Mouse (Mus musculus) intestine, embryonic 14.5 days (tissue): ENCODE results near the gene Celf5. TPM values are rescaled to one million over a fixed set of nuclear protein-coding genes. Genes with fewer than 3 reads are reported as not detected.
A peak's percentile ranks its signal among the peaks of the same experiment; 100 is the strongest.

Experiments
- ATAC-seq: fragments of 200-750 bp; cut with Nextera tagmentation; replicated peaks from 2 replicates; pipeline ENCODE4 v1.8.0; 2017; ENCODE audit warnings: low read depth, moderate number of reproducible peaks, moderate TSS enrichment, moderate library complexity; ENCODE audit not compliant: low FRiP score, low TSS enrichment
- DNase-seq: peaks from one replicate; pipeline ENCODE4 v3.0.0-alpha.2; 2018; ENCODE audit warnings: low spot score
- H3K27ac ChIP-seq: fragments of 300-500 bp; sonication (generic); 2 replicates; pipeline ENCODE4 v1.5.1; 2014; ENCODE audit warnings: low read depth, mild to moderate bottlenecking, control low read depth
- H3K27me3 ChIP-seq: fragments of 300-500 bp; sonication (generic); replicated peaks from 2 replicates; pipeline ENCODE4 v1.6.1; 2014; ENCODE audit warnings: low read length, control low read depth; ENCODE audit not compliant: control insufficient read depth, insufficient read depth
- H3K36me3 ChIP-seq: fragments of 300-500 bp; sonication (generic); 2 replicates; pipeline ENCODE4 v1.6.1; 2014; ENCODE audit warnings: low read length, control low read depth; ENCODE audit not compliant: control insufficient read depth, insufficient read depth
- H3K4me1 ChIP-seq: fragments of 300-500 bp; sonication (generic); replicated peaks from 2 replicates; pipeline ENCODE4 v1.6.1; 2014; ENCODE audit warnings: low read length, control low read depth, mixed read lengths; ENCODE audit not compliant: control insufficient read depth, insufficient read depth
- H3K4me2 ChIP-seq: fragments of 300-500 bp; sonication (generic); 2 replicates; pipeline ENCODE4 v1.6.1; 2014; ENCODE audit warnings: low read length
- H3K4me3 ChIP-seq: fragments of 300-500 bp; sonication (generic); 2 replicates; pipeline ENCODE4 v1.5.1; 2014; ENCODE audit warnings: low read depth, low read length, control low read depth, mixed read lengths
- H3K9ac ChIP-seq: fragments of 300-500 bp; sonication (generic); 2 replicates; pipeline ENCODE4 v1.6.1; 2014; ENCODE audit warnings: mild to moderate bottlenecking, low read length
- H3K9me3 ChIP-seq: fragments of 300-500 bp; sonication (generic); 2 replicates; pipeline ENCODE4 v1.6.1; 2016; ENCODE audit warnings: low read length, control low read depth; ENCODE audit not compliant: control insufficient read depth
- WGBS: fragments of 180-500 bp; shearing (Covaris S2); extraction: QIAGEN DNeasy Blood & Tissue Kit; methylation state at CpG from one replicate; pipeline ENCODE4 v1.1.7; 2014; 5-methylcytosine and 5-hydroxymethylcytosine counted together
- polyA plus RNA-seq: library from polyadenylated mRNA; unstranded; fragments of >200 nt; fragmentation: Nextera tagmentation; extraction: Ambion mirVana; gene quantifications from 2 replicates; pipeline ENCODE4 v1.2.1, GENCODE M21; 2014

The Celf5 gene
- 1.3 and 1.8 TPM in 2 replicates for polyA plus RNA-seq

- Histone ChIP-seq H3K27ac (no peak within 1 kb of the TSS), H3K9me3 (no peaks in the 10 kb centered on the region), H3K4me2 (peak within 1 kb of the TSS; percentile 70), H3K4me1 (no peaks in the 10 kb centered on the region), H3K36me3 (peaks cover 16% of the 10 kb centered on the region), H3K4me3 (peak within 1 kb of the TSS; percentile 42), H3K27me3 (peaks cover 24% of the 10 kb centered on the region), H3K9ac (0 out of 2 replicates have a peak within 1 kb of the TSS, but pooled peaks have one; percentile 16)
- ATAC-seq (0 out of 2 replicates have a peak, but pooled peaks have one; percentile 13), DNase-seq (peak; percentile 81)
- under 1% methylated on average over 36 of the region's 36 CpGs for WGBS
Observed at GRCm38 (mm10) chr10:81482533-81482889, at the start of gene Celf5. Gene Celf5, minus strand, starts transcription at chr10:81482709.

- Histone ChIP-seq H3K27ac (no peak overlapping the region), H3K9me3 (no peaks in the 10 kb centered on the region), H3K9ac (no peak overlapping the region), H3K4me1 (peaks cover 7% of the 10 kb centered on the region), H3K27me3 (no peaks in the 10 kb centered on the region), H3K4me3 (no peak overlapping the region), H3K4me2 (no peak overlapping the region), H3K36me3 (peaks cover 30% of the 10 kb centered on the region)
- DNase-seq, result peak; percentile 92
- ATAC-seq, result 0 out of 2 replicates have a peak, but pooled peaks have one; percentile 9
- WGBS, result 17% methylated on average over 14 of the region's 14 CpGs
Observed at GRCm38 (mm10) chr10:81526779-81527178, 44.3 kb upstream of the Celf5 start.

GRCm38 (mm10) chr10:81525017-81525694, 42.6 kb upstream of the Celf5 start:
- Histone ChIP-seq H3K9me3 (no peaks in the 10 kb centered on the region), H3K4me1 (peaks cover 7% of the 10 kb centered on the region), H3K27ac (no peak overlapping the region), H3K27me3 (no peaks in the 10 kb centered on the region), H3K9ac (no peak overlapping the region), H3K4me3 (no peak overlapping the region), H3K36me3 (peaks cover 15% of the 10 kb centered on the region), H3K4me2 (no peak overlapping the region)
- ATAC-seq (no peak), DNase-seq (no peak)
- 56% methylated on average over 12 of the region's 13 CpGs for WGBS

GRCm38 (mm10) chr10:81524051-81524605, 41.6 kb upstream of the Celf5 start, which contains the start of gene Gna15:
Gene Gna15, minus strand, starts transcription at chr10:81524225.
- Histone ChIP-seq H3K4me3 (no peak within 1 kb of the TSS), H3K4me1 (peaks cover 7% of the 10 kb centered on the region), H3K4me2 (0 out of 2 replicates have a peak within 1 kb of the TSS, but pooled peaks have one; percentile 16), H3K9me3 (no peaks in the 10 kb centered on the region), H3K27me3 (no peaks in the 10 kb centered on the region), H3K36me3 (0 out of 2 replicates have a peak, but pooled peaks cover 4% of the 10 kb centered on the region), H3K27ac (no peak within 1 kb of the TSS), H3K9ac (0 out of 2 replicates have a peak within 1 kb of the TSS, but pooled peaks have one; percentile 16)
- no peak for ATAC-seq
- WGBS, result 18% methylated on average over 9 of the region's 9 CpGs
- DNase-seq, result no peak

- 17% methylated on average over 19 of the region's 19 CpGs for WGBS
- peaks cover 7% of the 10 kb centered on the region for H3K4me1 ChIP-seq
- no peak overlapping the region for H3K27ac ChIP-seq
- 0 out of 2 replicates have a peak overlapping the region, but pooled peaks have one; percentile 16 for H3K4me2 ChIP-seq
- 0 out of 2 replicates have a peak overlapping the region, but pooled peaks have one; percentile 16 for H3K9ac ChIP-seq
- H3K4me3 ChIP-seq, result no peak overlapping the region
- H3K9me3 ChIP-seq, result no peaks in the 10 kb centered on the region
- H3K36me3 ChIP-seq, result no peaks in the 10 kb centered on the region
- no peak for ATAC-seq
- DNase-seq, result no peak
- H3K27me3 ChIP-seq, result no peaks in the 10 kb centered on the region
Observed at GRCm38 (mm10) chr10:81523570-81523969, 41.1 kb upstream of the Celf5 start.

- H3K27ac ChIP-seq, result no peak overlapping the region
- ATAC-seq (no peak), DNase-seq (no peak)
- no peaks in the 10 kb centered on the region for H3K9me3 ChIP-seq
- 81% methylated on average over 6 of the region's 6 CpGs for WGBS
- H3K4me2 ChIP-seq, result no peak overlapping the region
- H3K9ac ChIP-seq, result no peak overlapping the region
- no peak overlapping the region for H3K4me3 ChIP-seq
- H3K4me1 ChIP-seq, result peaks cover 7% of the 10 kb centered on the region
- H3K27me3 ChIP-seq, result no peaks in the 10 kb centered on the region
- no peaks in the 10 kb centered on the region for H3K36me3 ChIP-seq
Observed at GRCm38 (mm10) chr10:81523142-81523541, 40.6 kb upstream of the Celf5 start.

- H3K27me3 ChIP-seq, result no peaks in the 10 kb centered on the region
- ATAC-seq, result no peak
- no peak overlapping the region for H3K9ac ChIP-seq
- no peak overlapping the region for H3K4me2 ChIP-seq
- no peaks in the 10 kb centered on the region for H3K36me3 ChIP-seq
- H3K4me1 ChIP-seq, result peaks cover 7% of the 10 kb centered on the region
- 70% methylated on average over 3 of the region's 3 CpGs for WGBS
- no peaks in the 10 kb centered on the region for H3K9me3 ChIP-seq
- DNase-seq, result no peak
- H3K27ac ChIP-seq, result no peak overlapping the region
- H3K4me3 ChIP-seq, result no peak overlapping the region
Observed at GRCm38 (mm10) chr10:81519978-81520365, 37.5 kb upstream of the Celf5 start.

- Histone ChIP-seq H3K27me3 (no peaks in the 10 kb centered on the region), H3K27ac (no peak overlapping the region), H3K4me2 (no peak overlapping the region), H3K9me3 (no peaks in the 10 kb centered on the region), H3K9ac (no peak overlapping the region), H3K36me3 (no peaks in the 10 kb centered on the region), H3K4me1 (peaks cover 7% of the 10 kb centered on the region), H3K4me3 (no peak overlapping the region)
- no peak for ATAC-seq
- DNase-seq, result no peak
- WGBS, result 77% methylated on average over 6 of the region's 6 CpGs
Observed at GRCm38 (mm10) chr10:81519227-81519977, 36.9 kb upstream of the Celf5 start.
